Mouse (Mus musculus): ENCODE results near the gene Vps13d. TPM values are rescaled to one million over a fixed set of nuclear protein-coding genes. Genes with fewer than 3 reads are reported as not detected.

The Vps13d gene
- polyA plus RNA-seq, 1 experiment from 2014 or later, result 8.7 TPM

DNA sequence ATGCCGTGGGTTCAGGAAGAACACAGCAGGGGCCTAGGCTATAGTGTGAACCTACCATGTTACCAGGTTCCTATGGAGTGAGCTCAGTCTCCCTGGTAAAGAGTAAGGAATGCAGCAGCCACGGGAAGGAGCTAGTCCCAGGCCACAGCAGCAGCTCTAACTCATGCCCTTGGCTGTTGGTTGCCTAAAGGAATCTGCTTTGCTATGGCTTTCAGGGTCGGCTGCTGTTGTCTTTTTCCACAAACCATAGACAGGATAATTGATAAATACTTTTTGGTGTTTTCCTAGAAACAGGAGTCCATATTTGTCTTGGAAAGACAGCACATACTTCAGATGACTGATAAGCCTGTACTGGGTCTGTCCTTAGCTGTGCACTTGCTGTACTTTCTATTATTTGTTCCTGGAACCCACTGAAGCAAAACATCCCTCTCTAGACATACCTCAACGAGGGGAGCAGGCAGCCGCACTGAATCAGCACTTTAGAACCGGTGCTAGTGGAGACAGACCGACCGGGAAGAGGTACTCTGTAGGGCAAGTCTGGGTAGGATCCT is 210.9 kb downstream of the Vps13d start:
- Histone ChIP-seq H3K9ac (no peak overlapping the region), H3K27me3 (no peaks in the 10 kb centered on the region), H3K4me3 (no peak overlapping the region), H3K36me3 (peaks cover 13% of the 10 kb centered on the region), H3K4me1 (replicated peaks) (peaks cover 8% of the 10 kb centered on the region), H3K9me3 (no peaks in the 10 kb centered on the region), H3K27ac (no peak overlapping the region), H3K4me2 (no peak overlapping the region)
- no peak for ATAC-seq (ENCODE audit: low FRiP score)
- 67% methylated on average over 8 of the region's 8 CpGs for WGBS

DNA sequence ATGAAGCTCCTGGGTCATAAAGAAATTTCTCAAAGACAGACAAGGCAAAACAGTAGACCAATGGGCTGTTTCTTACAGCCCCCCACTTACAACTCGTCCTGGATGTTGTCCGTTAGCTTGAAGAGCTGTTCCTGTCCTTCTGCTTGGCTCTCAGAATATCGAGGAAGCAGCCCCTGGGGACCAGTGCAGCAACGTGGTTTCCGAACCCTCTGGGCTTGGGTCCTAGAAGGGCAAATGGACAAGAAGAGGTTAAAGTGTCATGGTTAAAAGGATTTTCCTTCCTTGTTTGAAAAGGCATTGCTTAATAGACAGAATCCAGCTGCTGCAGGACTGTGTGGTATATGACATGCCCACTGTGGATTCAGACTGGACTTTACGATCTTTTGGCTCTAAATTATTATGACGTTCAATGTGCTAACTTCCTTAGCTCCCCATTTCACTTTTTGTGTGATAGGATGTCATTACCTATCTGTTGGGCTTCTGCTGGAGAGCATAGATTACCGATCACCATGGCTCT is 211.5 kb downstream of the Vps13d start:
- 80% methylated on average over 8 of the region's 8 CpGs for WGBS

GRCm38 (mm10) chr4:144980811-144981551 is 213.8 kb downstream of the Vps13d start:
- Histone ChIP-seq H3K4me2 (no peak overlapping the region), H3K27ac (no peak overlapping the region), H3K27me3 (no peaks in the 10 kb centered on the region), H3K9ac (no peak overlapping the region), H3K4me3 (no peak overlapping the region), H3K4me1 (replicated peaks) (peaks cover 8% of the 10 kb centered on the region; the same call in 1 of the 2 replicates), H3K36me3 (peaks cover 13% of the 10 kb centered on the region), H3K9me3 (no peaks in the 10 kb centered on the region)
- whole genome bisulfite sequencing, result 72% methylated on average over 8 of the region's 8 CpGs
- ATAC-seq (ENCODE audit: low FRiP score), result no peak

More for the DNA sequence above, 211.5 kb downstream of the Vps13d start:
- H3K9me3 ChIP-seq, result no peaks in the 10 kb centered on the region
- H3K4me1 ChIP-seq (replicated peaks), result peaks cover 8% of the 10 kb centered on the region; the same call in 1 of the 2 replicates
- H3K27ac ChIP-seq, result no peak overlapping the region
- H3K9ac ChIP-seq, result no peak overlapping the region
- H3K36me3 ChIP-seq, result peaks cover 13% of the 10 kb centered on the region
- H3K4me3 ChIP-seq, result no peak overlapping the region
- H3K4me2 ChIP-seq, result no peak overlapping the region
- no peak for ATAC-seq (ENCODE audit: low FRiP score)
- H3K27me3 ChIP-seq, result no peaks in the 10 kb centered on the region

- H3K27me3 ChIP-seq, result no peaks in the 10 kb centered on the region
- H3K4me1 ChIP-seq (replicated peaks), result peaks cover 8% of the 10 kb centered on the region; the same call in 1 of the 2 replicates
- no peak overlapping the region for H3K4me3 ChIP-seq
- H3K9me3 ChIP-seq, result no peaks in the 10 kb centered on the region
- H3K36me3 ChIP-seq, result peaks cover 16% of the 10 kb centered on the region
- H3K4me2 ChIP-seq, result no peak overlapping the region
- no peak for ATAC-seq (ENCODE audit: low FRiP score)
- WGBS, result 83% methylated on average over 2 of the region's 2 CpGs
- H3K27ac ChIP-seq, result no peak overlapping the region
- H3K9ac ChIP-seq, result no peak overlapping the region
These were observed 214.7 kb downstream of the Vps13d start for GRCm38 (mm10) chr4:144980110-144980509.

DNA sequence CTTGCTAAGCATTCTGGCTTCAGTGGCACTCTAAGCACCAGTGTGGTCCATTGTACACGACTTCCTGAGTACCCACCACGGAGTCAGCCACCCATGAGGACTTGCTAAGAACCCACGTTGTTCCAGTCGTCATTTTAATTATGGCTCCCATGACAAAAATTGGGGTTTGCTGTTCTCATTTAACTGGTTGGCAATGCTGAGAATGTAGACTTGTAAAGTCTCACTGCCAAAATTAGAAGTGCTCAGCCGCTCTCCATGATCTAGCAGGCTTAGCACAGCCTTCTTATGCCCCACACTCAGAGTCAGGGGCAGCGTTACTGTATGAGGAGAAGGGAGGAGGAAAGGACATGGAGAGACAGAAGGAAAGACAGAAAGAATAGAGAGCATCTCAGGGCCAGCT is 216.8 kb downstream of the Vps13d start:
- Histone ChIP-seq H3K4me2 (no peak overlapping the region), H3K36me3 (peaks cover 17% of the 10 kb centered on the region), H3K27ac (no peak overlapping the region), H3K27me3 (no peaks in the 10 kb centered on the region), H3K9ac (no peak overlapping the region), H3K4me1 (replicated peaks) (no peaks in the 10 kb centered on the region), H3K4me3 (no peak overlapping the region), H3K9me3 (no peaks in the 10 kb centered on the region)
- ATAC-seq (ENCODE audit: low FRiP score), result no peak
- 88% methylated on average over 6 of the region's 6 CpGs for WGBS

GRCm38 (mm10) chr4:144977057-144977456 is 217.7 kb downstream of the Vps13d start:
- Histone ChIP-seq H3K4me1 (replicated peaks) (no peaks in the 10 kb centered on the region), H3K4me2 (no peak overlapping the region), H3K27me3 (no peaks in the 10 kb centered on the region), H3K4me3 (no peak overlapping the region), H3K9me3 (no peaks in the 10 kb centered on the region), H3K9ac (no peak overlapping the region), H3K36me3 (peaks cover 12% of the 10 kb centered on the region), H3K27ac (no peak overlapping the region)
- 68% methylated on average over 1 of the region's 1 CpGs for WGBS
- no peak for ATAC-seq (ENCODE audit: low FRiP score)

GRCm38 (mm10) chr4:144975505-144975904 is 219.3 kb downstream of the Vps13d start:
- Histone ChIP-seq H3K27ac (no peak overlapping the region), H3K27me3 (no peaks in the 10 kb centered on the region), H3K4me3 (no peak overlapping the region), H3K4me1 (replicated peaks) (no peaks in the 10 kb centered on the region), H3K9ac (no peak overlapping the region), H3K4me2 (no peak overlapping the region), H3K36me3 (peaks cover 7% of the 10 kb centered on the region), H3K9me3 (no peaks in the 10 kb centered on the region)
- no peak for ATAC-seq (ENCODE audit: low FRiP score)
- WGBS, result 46% methylated on average over 2 of the region's 2 CpGs

- Histone ChIP-seq H3K27ac (no peak overlapping the region), H3K4me1 (replicated peaks) (no peaks in the 10 kb centered on the region), H3K9ac (no peak overlapping the region), H3K36me3 (peaks cover 13% of the 10 kb centered on the region), H3K4me2 (no peak overlapping the region), H3K27me3 (no peaks in the 10 kb centered on the region), H3K9me3 (no peaks in the 10 kb centered on the region), H3K4me3 (no peak overlapping the region)
- ATAC-seq (ENCODE audit: low FRiP score), result no peak
- WGBS, result 83% methylated on average over 3 of the region's 3 CpGs
These were observed 220.3 kb downstream of the Vps13d start for GRCm38 (mm10) chr4:144974458-144974857.

- no peaks in the 10 kb centered on the region for H3K4me1 ChIP-seq (replicated peaks)
- no peak overlapping the region for H3K4me2 ChIP-seq
- no peak overlapping the region for H3K9ac ChIP-seq
- no peak overlapping the region for H3K27ac ChIP-seq
- no peak overlapping the region for H3K4me3 ChIP-seq
- H3K36me3 ChIP-seq, result peaks cover 13% of the 10 kb centered on the region
- H3K27me3 ChIP-seq, result no peaks in the 10 kb centered on the region
- no peaks in the 10 kb centered on the region for H3K9me3 ChIP-seq
- ATAC-seq (ENCODE audit: low FRiP score), result no peak
- WGBS, result 84% methylated on average over 6 of the region's 6 CpGs
These were observed 221.7 kb downstream of the Vps13d start for GRCm38 (mm10) chr4:144972948-144973720.

DNA sequence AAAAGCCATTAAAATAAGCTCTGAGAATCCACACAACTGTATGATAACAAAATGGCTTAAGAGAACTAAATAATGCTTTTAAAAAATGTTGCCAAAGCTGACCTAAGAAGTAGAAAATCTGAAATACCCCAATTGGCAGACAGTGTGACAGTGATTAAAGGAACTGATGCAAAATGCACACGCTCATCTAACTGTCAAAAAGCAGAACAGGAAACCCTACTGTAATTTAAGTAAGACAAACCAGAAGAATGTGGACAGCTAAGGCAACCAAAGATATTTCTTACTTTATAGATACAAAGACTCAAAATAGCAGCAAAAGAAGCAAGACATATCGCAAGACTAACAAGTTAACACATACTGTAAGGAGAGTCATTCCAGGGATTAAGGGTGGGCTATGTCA is 223.8 kb downstream of the Vps13d start:
- H3K27me3 ChIP-seq, result no peaks in the 10 kb centered on the region
- WGBS, result 96% methylated on average over 2 of the region's 2 CpGs
- H3K9me3 ChIP-seq, result no peaks in the 10 kb centered on the region
- H3K36me3 ChIP-seq, result peaks cover 13% of the 10 kb centered on the region
- H3K4me2 ChIP-seq, result no peak overlapping the region
- no peak overlapping the region for H3K9ac ChIP-seq
- H3K4me1 ChIP-seq (replicated peaks), result no peaks in the 10 kb centered on the region
- H3K27ac ChIP-seq, result no peak overlapping the region
- no peak for ATAC-seq (ENCODE audit: low FRiP score)
- no peak overlapping the region for H3K4me3 ChIP-seq

- Histone ChIP-seq H3K9ac (no peak overlapping the region), H3K36me3 (peaks cover 6% of the 10 kb centered on the region), H3K27ac (no peak overlapping the region), H3K9me3 (no peaks in the 10 kb centered on the region), H3K27me3 (no peaks in the 10 kb centered on the region), H3K4me2 (no peak overlapping the region), H3K4me1 (replicated peaks) (no peaks in the 10 kb centered on the region), H3K4me3 (no peak overlapping the region)
- ATAC-seq (ENCODE audit: low FRiP score), result no peak
- 81% methylated on average over 6 of the region's 6 CpGs for WGBS
These were observed 225.8 kb downstream of the Vps13d start for GRCm38 (mm10) chr4:144969030-144969429.

DNA sequence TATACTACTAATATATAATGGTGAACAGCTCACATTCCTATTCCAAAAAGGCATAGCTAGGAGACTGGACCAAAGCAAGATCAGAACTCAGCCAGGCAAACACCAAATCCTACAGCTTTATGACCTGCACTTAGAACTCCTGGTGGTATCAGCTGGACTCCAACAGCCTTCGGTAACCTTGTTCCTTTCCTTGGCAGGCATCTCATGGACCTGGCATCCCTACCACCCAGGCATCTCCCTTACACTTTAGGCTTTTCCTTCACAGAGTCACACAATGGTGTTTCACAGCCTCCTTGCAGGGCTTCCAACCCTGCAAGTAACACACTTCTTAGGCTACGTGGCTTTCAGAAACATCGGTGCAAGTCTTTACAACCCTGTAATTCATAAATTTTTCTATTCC is 226.4 kb downstream of the Vps13d start:
- WGBS, result 96% methylated on average over 3 of the region's 3 CpGs
- H3K4me2 ChIP-seq, result no peak overlapping the region

More for the DNA sequence above, 226.4 kb downstream of the Vps13d start:
- Histone ChIP-seq H3K9me3 (no peaks in the 10 kb centered on the region), H3K9ac (no peak overlapping the region), H3K4me1 (replicated peaks) (no peaks in the 10 kb centered on the region), H3K27ac (no peak overlapping the region), H3K36me3 (peaks cover 6% of the 10 kb centered on the region), H3K4me3 (no peak overlapping the region), H3K27me3 (no peaks in the 10 kb centered on the region)
- no peak for ATAC-seq (ENCODE audit: low FRiP score)
